Mouse (Mus musculus) liver (tissue): Measurements from ENCODE around the gene Zfp574.
A peak's percentile ranks its signal among the peaks of the same experiment; 100 is the strongest.
"Not testable (repeated sequence)": the region's sequence is repeated elsewhere in the genome, so short reads cannot be mapped to it uniquely, and the experiment has no call there.

Experiments
- DNase-seq: peaks from one replicate; pipeline ENCODE4 v3.0.0-alpha.2; 2020; ENCODE audit warnings: mixed read lengths

The Zfp574 gene

GRCm38 (mm10) chr7:25071979-25072715 is at the start of gene Zfp574, which contains the start of gene Grik5:
Gene Zfp574 (plus strand): TSS chr7:25072567.
Gene Grik5 (minus strand): TSS chr7:25072346.
- DNase-seq = no peak

GRCm38 (mm10) chr7:25025855-25026439 is 46.4 kb upstream of the Zfp574 start:
- no peak for DNase-seq

- DNase-seq = no peak
Observed at GRCm38 (mm10) chr7:25026452-25026851, 45.9 kb upstream of the Zfp574 start.

- peak; percentile 76 for DNase-seq
Observed at GRCm38 (mm10) chr7:25030032-25030753, 42.2 kb upstream of the Zfp574 start.

GRCm38 (mm10) chr7:25031528-25031927 is 40.8 kb upstream of the Zfp574 start:
- DNase-seq = no peak

- no peak for DNase-seq
Observed at GRCm38 (mm10) chr7:25034796-25035195, 37.6 kb upstream of the Zfp574 start.

- peak; percentile 72 for DNase-seq
Observed at GRCm38 (mm10) chr7:25035916-25036315, 36.5 kb upstream of the Zfp574 start.

GRCm38 (mm10) chr7:25041921-25042320 is 30.4 kb upstream of the Zfp574 start:
- no peak for DNase-seq

GRCm38 (mm10) chr7:25044599-25044998 is 27.8 kb upstream of the Zfp574 start:
- DNase-seq = not testable (repeated sequence)

GRCm38 (mm10) chr7:25047363-25047762 is 25.0 kb upstream of the Zfp574 start:
- no peak for DNase-seq

- no peak for DNase-seq
Observed at GRCm38 (mm10) chr7:25049295-25049930, 23.0 kb upstream of the Zfp574 start.

- DNase-seq = no peak
Observed at GRCm38 (mm10) chr7:25052587-25052986, 19.8 kb upstream of the Zfp574 start.

- DNase-seq = no peak
Observed at GRCm38 (mm10) chr7:25056951-25057350, 15.4 kb upstream of the Zfp574 start.

- DNase-seq = no peak
Observed at GRCm38 (mm10) chr7:25057888-25058287, 14.5 kb upstream of the Zfp574 start.

- DNase-seq = no peak
Observed at GRCm38 (mm10) chr7:25058394-25058793, 14.0 kb upstream of the Zfp574 start.

GRCm38 (mm10) chr7:25058836-25059235 is 13.5 kb upstream of the Zfp574 start:
- DNase-seq = no peak

GRCm38 (mm10) chr7:25063346-25063745 is 9.0 kb upstream of the Zfp574 start:
- DNase-seq = no peak

- no peak for DNase-seq
Observed at GRCm38 (mm10) chr7:25063900-25064299, 8.5 kb upstream of the Zfp574 start.

- DNase-seq = no peak
Observed at GRCm38 (mm10) chr7:25067338-25067737, 5.0 kb upstream of the Zfp574 start.

- no peak for DNase-seq
Observed at GRCm38 (mm10) chr7:25067909-25068656, 4.3 kb upstream of the Zfp574 start.

- no peak for DNase-seq
Observed at GRCm38 (mm10) chr7:25068724-25069123, 3.6 kb upstream of the Zfp574 start.

- peak; percentile 69 for DNase-seq
Observed at GRCm38 (mm10) chr7:25072716-25073390, 486 bp downstream of the Zfp574 start.
